Mouse (Mus musculus): ENCODE results near the gene Grrp1. TPM values are rescaled to one million over a fixed set of nuclear protein-coding genes. Genes with fewer than 3 reads are reported as not detected.
A peak's percentile ranks its signal among the peaks of the same experiment; 100 is the strongest.

The Grrp1 gene
- polyA plus RNA-seq, 1 experiment from 2014 or later = 11.6 TPM

- H3K9me3 ChIP-seq (ENCODE audit: low read depth, low read length) = no peaks in the 10 kb centered on the region
- H3K9ac ChIP-seq = no peak overlapping the region
- no peaks in the 10 kb centered on the region; the same call in 1 of the 2 replicates for H3K27me3 ChIP-seq (ENCODE audit: insufficient read depth, low read length)
- H3K36me3 ChIP-seq (ENCODE audit: insufficient read depth) = no peaks in the 10 kb centered on the region
- no peak overlapping the region for H3K27ac ChIP-seq (ENCODE audit: low read depth)
- H3K4me3 ChIP-seq (ENCODE audit: low read depth, low read length) = peak overlapping the region; percentile 39
- H3K4me2 ChIP-seq = peak overlapping the region; percentile 56
- DNase-seq (no peak), ATAC-seq (ENCODE audit: insufficient read depth) (no peak; the same call in 1 of the 2 replicates)
- 10% methylated on average over 10 of the region's 10 CpGs for WGBS
- no peaks in the 10 kb centered on the region for H3K4me1 ChIP-seq (ENCODE audit: insufficient read depth)
- TF ChIP-seq CTCF (IDR thresholded peaks at IDR 0.05; ENCODE audit: low read depth) = no peak
Measured at GRCm38 (mm10) chr4:134238686-134239085, 15.2 kb downstream of the Grrp1 start.

GRCm38 (mm10) chr4:134238279-134238651 is 15.6 kb downstream of the Grrp1 start, which contains the start of gene Cnksr1:
TSS of gene Cnksr1 (minus strand) at chr4:134238399.
- H3K27ac ChIP-seq (ENCODE audit: low read depth) = peak within 1 kb of the TSS; percentile 46; the same call in 1 of the 2 replicates
- TF ChIP-seq CTCF (IDR thresholded peaks at IDR 0.05; ENCODE audit: low read depth) = no peak
- H3K9me3 ChIP-seq (ENCODE audit: low read depth, low read length) = no peaks in the 10 kb centered on the region
- H3K4me2 ChIP-seq = peak within 1 kb of the TSS; percentile 56
- no peaks in the 10 kb centered on the region for H3K36me3 ChIP-seq (ENCODE audit: insufficient read depth)
- ATAC-seq (ENCODE audit: insufficient read depth) (peak; percentile 89), DNase-seq (peak; percentile 83)
- peak within 1 kb of the TSS; percentile 39 for H3K4me3 ChIP-seq (ENCODE audit: low read depth, low read length)
- no peaks in the 10 kb centered on the region for H3K4me1 ChIP-seq (ENCODE audit: insufficient read depth)
- H3K27me3 ChIP-seq (ENCODE audit: insufficient read depth, low read length) = no peaks in the 10 kb centered on the region; the same call in 1 of the 2 replicates
- peak within 1 kb of the TSS; percentile 43 for H3K9ac ChIP-seq
- 2% methylated on average over 18 of the region's 18 CpGs for WGBS

GRCm38 (mm10) chr4:134237582-134238278 is 16.2 kb downstream of the Grrp1 start:
- DNase-seq = no peak
- H3K27ac ChIP-seq (ENCODE audit: low read depth) = peak overlapping the region; percentile 46; the same call in 1 of the 2 replicates
- 11% methylated on average over 19 of the region's 19 CpGs for WGBS
- H3K9ac ChIP-seq = peak overlapping the region; percentile 43
- no peak for TF ChIP-seq CTCF (IDR thresholded peaks at IDR 0.05; ENCODE audit: low read depth)
- peak overlapping the region; percentile 56 for H3K4me2 ChIP-seq
- ATAC-seq (ENCODE audit: insufficient read depth) = peak; percentile 50; the same call in 1 of the 2 replicates
- H3K4me3 ChIP-seq (ENCODE audit: low read depth, low read length) = peak overlapping the region; percentile 39
- H3K9me3 ChIP-seq (ENCODE audit: low read depth, low read length) = no peaks in the 10 kb centered on the region
- H3K36me3 ChIP-seq (ENCODE audit: insufficient read depth) = no peaks in the 10 kb centered on the region
- no peaks in the 10 kb centered on the region; the same call in 1 of the 2 replicates for H3K27me3 ChIP-seq (ENCODE audit: insufficient read depth, low read length)
- no peaks in the 10 kb centered on the region for H3K4me1 ChIP-seq (ENCODE audit: insufficient read depth)

GRCm38 (mm10) chr4:134234876-134235275 is 19.0 kb downstream of the Grrp1 start:
- TF ChIP-seq CTCF (IDR thresholded peaks at IDR 0.05; ENCODE audit: low read depth) = no peak
- Histone ChIP-seq H3K27ac (ENCODE audit: low read depth) (no peak overlapping the region), H3K9me3 (ENCODE audit: low read depth, low read length) (no peaks in the 10 kb centered on the region), H3K4me1 (ENCODE audit: insufficient read depth) (no peaks in the 10 kb centered on the region), H3K9ac (no peak overlapping the region), H3K27me3 (ENCODE audit: insufficient read depth, low read length) (no peaks in the 10 kb centered on the region; the same call in 1 of the 2 replicates), H3K4me3 (ENCODE audit: low read depth, low read length) (no peak overlapping the region), H3K4me2 (no peak overlapping the region), H3K36me3 (ENCODE audit: insufficient read depth) (0 out of 2 replicates have a peak, but pooled peaks cover 3% of the 10 kb centered on the region)
- 73% methylated on average over 5 of the region's 5 CpGs for WGBS
- ATAC-seq (ENCODE audit: insufficient read depth) = no peak
- DNase-seq = no peak

GRCm38 (mm10) chr4:134230431-134230830 is 23.5 kb downstream of the Grrp1 start:
- 21% methylated on average over 8 of the region's 8 CpGs for WGBS
- no peaks in the 10 kb centered on the region; the same call in 1 of the 2 replicates for H3K27me3 ChIP-seq (ENCODE audit: insufficient read depth, low read length)
- ATAC-seq (ENCODE audit: insufficient read depth) = no peak

GRCm38 (mm10) chr4:134227194-134227593 is 26.7 kb downstream of the Grrp1 start, which contains the start of gene Catsper4:
TSS of gene Catsper4 (minus strand) at chr4:134227383.
- H3K27ac ChIP-seq (ENCODE audit: low read depth) = no peak within 1 kb of the TSS
- no peaks in the 10 kb centered on the region for H3K9me3 ChIP-seq (ENCODE audit: low read depth, low read length)
- H3K27me3 ChIP-seq (ENCODE audit: insufficient read depth, low read length) = no peaks in the 10 kb centered on the region
- no peak for ATAC-seq (ENCODE audit: insufficient read depth)
- H3K9ac ChIP-seq = no peak within 1 kb of the TSS
- WGBS = 55% methylated on average over 8 of the region's 8 CpGs
- H3K36me3 ChIP-seq (ENCODE audit: insufficient read depth) = 0 out of 2 replicates have a peak, but pooled peaks cover 3% of the 10 kb centered on the region
- no peaks in the 10 kb centered on the region for H3K4me1 ChIP-seq (ENCODE audit: insufficient read depth)
- DNase-seq = peak; percentile 33
- no peak within 1 kb of the TSS for H3K4me2 ChIP-seq
- peak; percentile 41; the same call in 1 of the 2 replicates for TF ChIP-seq CTCF (IDR thresholded peaks at IDR 0.05; ENCODE audit: low read depth)
- no peak within 1 kb of the TSS for H3K4me3 ChIP-seq (ENCODE audit: low read depth, low read length)

More at GRCm38 (mm10) chr4:134230431-134230830, 23.5 kb downstream of the Grrp1 start:
- DNase-seq = no peak
- no peak overlapping the region for H3K4me2 ChIP-seq
- no peak overlapping the region for H3K4me3 ChIP-seq (ENCODE audit: low read depth, low read length)
- H3K36me3 ChIP-seq (ENCODE audit: insufficient read depth) = 0 out of 2 replicates have a peak, but pooled peaks cover 3% of the 10 kb centered on the region
- no peak for TF ChIP-seq CTCF (IDR thresholded peaks at IDR 0.05; ENCODE audit: low read depth)
- no peaks in the 10 kb centered on the region for H3K4me1 ChIP-seq (ENCODE audit: insufficient read depth)
- H3K9me3 ChIP-seq (ENCODE audit: low read depth, low read length) = no peaks in the 10 kb centered on the region
- no peak overlapping the region for H3K9ac ChIP-seq
- H3K27ac ChIP-seq (ENCODE audit: low read depth) = no peak overlapping the region
